Mouse (Mus musculus) erythroblast, embryonic 14.5 days (primary cell): Measurements from ENCODE around the gene Brd4.

Experiments used
- GATA1 ChIP-seq: IDR thresholded peaks from 2 replicates; pipeline ENCODE4 v1.6.1; 2012; ENCODE audit warnings: low read length, inconsistent platforms, mixed read lengths
- TAL1 ChIP-seq: IDR thresholded peaks from 3 replicates; pipeline ENCODE4 v1.6.1; 2012; ENCODE audit warnings: low read length, inconsistent platforms, mixed read lengths

- no peak for TF ChIP-seq GATA1
- TF ChIP-seq TAL1, result no peak
These were observed 726 bp downstream of the Brd4 start for GRCm38 (mm10) chr17:32283771-32284221.
